Mouse (Mus musculus) limb, embryonic 11.5 days (tissue): Measurements from ENCODE around the gene Slc25a29. TPM values are rescaled to one million over a fixed set of nuclear protein-coding genes. Genes with fewer than 3 reads are reported as not detected.
"Not testable (repeated sequence)": the region's sequence is repeated elsewhere in the genome, so short reads cannot be mapped to it uniquely, and the experiment has no call there.

ENCODE experiments used
- ATAC-seq: fragments of 200-750 bp; cut with Nextera tagmentation; 2 replicates; pipeline ENCODE4 v1.8.0; 2017; ENCODE audit warnings: low read depth; ENCODE audit not compliant: insufficient number of reproducible peaks, low FRiP score, low TSS enrichment
- DNase-seq: peaks from one replicate; pipeline ENCODE4 v3.0.0-alpha.2; 2015; ENCODE audit warnings: low spot score
- H3K27ac ChIP-seq: fragments of 300-500 bp; sonication (generic); replicated peaks from 2 replicates; pipeline ENCODE4 v1.5.1; 2014; ENCODE audit warnings: low read depth, mild to moderate bottlenecking, low read length
- H3K27me3 ChIP-seq: fragments of 300-500 bp; sonication (generic); 2 replicates; pipeline ENCODE4 v1.6.1; 2014; ENCODE audit warnings: mild to moderate bottlenecking, low read length, mixed read lengths; ENCODE audit not compliant: control insufficient read depth, insufficient read depth
- H3K36me3 ChIP-seq: fragments of 300-500 bp; sonication (generic); 2 replicates; pipeline ENCODE4 v1.6.1; 2014; ENCODE audit warnings: mild to moderate bottlenecking, low read length, moderate library complexity, mixed read lengths; ENCODE audit not compliant: control insufficient read depth, insufficient read depth
- H3K4me1 ChIP-seq: fragments of 300-500 bp; sonication (generic); 2 replicates; pipeline ENCODE4 v1.6.1; 2014; ENCODE audit warnings: low read length, mixed read lengths; ENCODE audit not compliant: control insufficient read depth, insufficient read depth
- H3K4me2 ChIP-seq: fragments of 300-500 bp; sonication (generic); 2 replicates; pipeline ENCODE4 v1.6.1; 2014; ENCODE audit warnings: low read depth, mild to moderate bottlenecking, moderate library complexity; ENCODE audit not compliant: severe bottlenecking
- H3K4me3 ChIP-seq: fragments of 300-500 bp; sonication (generic); 2 replicates; pipeline ENCODE4 v1.5.1; 2014; ENCODE audit warnings: low read depth, low read length
- H3K9ac ChIP-seq: fragments of 300-500 bp; sonication (generic); 2 replicates; pipeline ENCODE4 v1.6.1; 2014; ENCODE audit warnings: mild to moderate bottlenecking, low read length
- H3K9me3 ChIP-seq: fragments of 300-500 bp; sonication (generic); 2 replicates; pipeline ENCODE4 v1.6.1; 2016; ENCODE audit warnings: low read length; ENCODE audit not compliant: control insufficient read depth
- WGBS: fragments of 180-500 bp; shearing (Covaris S2); extraction: QIAGEN DNeasy Blood & Tissue Kit; methylation state at CpG from one replicate; pipeline ENCODE4 v1.1.7; 2014; 5-methylcytosine and 5-hydroxymethylcytosine counted together
- polyA plus RNA-seq: library from polyadenylated mRNA; unstranded; fragments of >200 nt; fragmentation: Nextera tagmentation; extraction: Ambion mirVana; gene quantifications from 2 replicates; pipeline ENCODE4 v1.2.1, GENCODE M21; 2014

The Slc25a29 gene
- polyA plus RNA-seq, 1 experiment from 2014 or later: 10.9 TPM

GRCm38 (mm10) chr12:108849488-108850022 lies 13.9 kb upstream of the Slc25a29 start:
- Histone ChIP-seq H3K4me3 (no peak overlapping the region), H3K9me3 (no peaks in the 10 kb centered on the region), H3K9ac (no peak overlapping the region), H3K36me3 (peaks cover 4% of the 10 kb centered on the region), H3K27me3 (no peaks in the 10 kb centered on the region), H3K4me1 (no peaks in the 10 kb centered on the region), H3K4me2 (no peak overlapping the region), H3K27ac (no peak overlapping the region)
- ATAC-seq (no peak), DNase-seq (no peak)
- 85% methylated on average over 4 of the region's 4 CpGs for WGBS

- H3K4me1 ChIP-seq, H3K4me2 ChIP-seq, H3K27ac ChIP-seq, H3K27me3 ChIP-seq, H3K9me3 ChIP-seq, ATAC-seq, H3K9ac ChIP-seq, H3K36me3 ChIP-seq, H3K4me3 ChIP-seq, DNase-seq: not testable (repeated sequence)
- 93% methylated on average over 3 of the region's 3 CpGs for WGBS
These were observed 12.3 kb upstream of the Slc25a29 start for GRCm38 (mm10) chr12:108848033-108848432.

GRCm38 (mm10) chr12:108842663-108843062 lies 7.0 kb upstream of the Slc25a29 start:
- H3K9me3 ChIP-seq: no peaks in the 10 kb centered on the region
- 90% methylated on average over 7 of the region's 7 CpGs for WGBS
- H3K9ac ChIP-seq: no peak overlapping the region
- H3K36me3 ChIP-seq: peaks cover 12% of the 10 kb centered on the region
- peaks cover 1% of the 10 kb centered on the region; the same call in 1 of the 2 replicates for H3K4me1 ChIP-seq
- H3K27ac ChIP-seq: no peak overlapping the region
- H3K27me3 ChIP-seq: no peaks in the 10 kb centered on the region
- H3K4me3 ChIP-seq: no peak overlapping the region
- ATAC-seq: no peak
- no peak overlapping the region for H3K4me2 ChIP-seq
- no peak for DNase-seq

GRCm38 (mm10) chr12:108841181-108841580 lies 5.5 kb upstream of the Slc25a29 start:
- Histone ChIP-seq H3K9ac (no peak overlapping the region), H3K4me1 (peaks cover 12% of the 10 kb centered on the region), H3K9me3 (no peaks in the 10 kb centered on the region), H3K4me2 (no peak overlapping the region), H3K36me3 (peaks cover 11% of the 10 kb centered on the region), H3K27ac (no peak overlapping the region), H3K4me3 (no peak overlapping the region), H3K27me3 (no peaks in the 10 kb centered on the region)
- DNase-seq (no peak), ATAC-seq (no peak)
- WGBS: 86% methylated on average over 6 of the region's 6 CpGs

- no peak overlapping the region for H3K27ac ChIP-seq
- H3K27me3 ChIP-seq: no peaks in the 10 kb centered on the region
- 49% methylated on average over 7 of the region's 7 CpGs for WGBS
- H3K9me3 ChIP-seq: no peaks in the 10 kb centered on the region
- H3K36me3 ChIP-seq: 0 out of 2 replicates have a peak, but pooled peaks cover 2% of the 10 kb centered on the region
- peak overlapping the region; percentile 93 for H3K9ac ChIP-seq
- H3K4me1 ChIP-seq: peaks cover 15% of the 10 kb centered on the region
- H3K4me2 ChIP-seq: peak overlapping the region; percentile 98
- ATAC-seq: no peak
- peak; percentile 46 for DNase-seq
- peak overlapping the region; percentile 72 for H3K4me3 ChIP-seq
These were observed 1.0 kb upstream of the Slc25a29 start for GRCm38 (mm10) chr12:108836722-108837121.

- Histone ChIP-seq H3K4me2 (peak overlapping the region; percentile 98), H3K27ac (no peak overlapping the region), H3K9me3 (no peaks in the 10 kb centered on the region), H3K9ac (peak overlapping the region; percentile 76), H3K4me1 (peaks cover 15% of the 10 kb centered on the region), H3K27me3 (no peaks in the 10 kb centered on the region), H3K36me3 (peaks cover 2% of the 10 kb centered on the region; the same call in 1 of the 2 replicates), H3K4me3 (peak overlapping the region; percentile 72)
- no peak for DNase-seq
- WGBS: 1% methylated on average over 51 of the region's 51 CpGs
- no peak for ATAC-seq
These were observed 359 bp downstream of the Slc25a29 start for GRCm38 (mm10) chr12:108835208-108835839.

- Histone ChIP-seq H3K9me3 (no peaks in the 10 kb centered on the region), H3K4me3 (peak overlapping the region; percentile 72), H3K36me3 (peaks cover 2% of the 10 kb centered on the region; the same call in 1 of the 2 replicates), H3K4me1 (peaks cover 15% of the 10 kb centered on the region), H3K27ac (no peak overlapping the region), H3K27me3 (no peaks in the 10 kb centered on the region), H3K4me2 (peak overlapping the region; percentile 98), H3K9ac (no peak overlapping the region; the same call in 1 of the 2 replicates)
- no peak for DNase-seq
- no peak for ATAC-seq
- 41% methylated on average over 5 of the region's 5 CpGs for WGBS
These were observed 897 bp downstream of the Slc25a29 start for GRCm38 (mm10) chr12:108834786-108835185.

GRCm38 (mm10) chr12:108834337-108834736 lies 1.3 kb downstream of the Slc25a29 start:
- Histone ChIP-seq H3K27ac (no peak overlapping the region), H3K36me3 (peaks cover 2% of the 10 kb centered on the region; the same call in 1 of the 2 replicates), H3K4me2 (no peak overlapping the region), H3K9ac (no peak overlapping the region), H3K27me3 (no peaks in the 10 kb centered on the region), H3K4me1 (peaks cover 15% of the 10 kb centered on the region), H3K9me3 (no peaks in the 10 kb centered on the region), H3K4me3 (no peak overlapping the region)
- WGBS: 85% methylated on average over 3 of the region's 3 CpGs
- ATAC-seq (no peak), DNase-seq (no peak)
